Mouse (Mus musculus) small intestine, adult 2 months (tissue): ENCODE data around the gene Cyp27a1.
A peak's percentile ranks its signal among the peaks of the same experiment; 100 is the strongest.

Experiments
- CTCF ChIP-seq: fragments of 200-500 bp; IDR thresholded peaks from 2 replicates; pipeline ENCODE4 v1.5.1; 2012; ENCODE audit warnings: low read depth, mild to moderate bottlenecking, control low read depth, inconsistent platforms, low read length, moderate library complexity, mixed read lengths; ENCODE audit not compliant: insufficient replicate concordance, insufficient read length; ENCODE audit errors: extremely low read depth
- POLR2A ChIP-seq: fragments of 200-500 bp; IDR thresholded peaks from 2 replicates; pipeline ENCODE4 v1.6.1; 2012; ENCODE audit warnings: low read depth, mild to moderate bottlenecking, control low read depth, inconsistent platforms, low read length, moderate library complexity

GRCm38 (mm10) chr1:74759773-74760172, 46.4 kb downstream of the Cyp27a1 start:
- TF ChIP-seq CTCF = peak; percentile 61; the same call in 1 of the 2 replicates
- no peak for TF ChIP-seq POLR2A
